Mouse (Mus musculus) embryonic facial prominence, embryonic 10.5 days (tissue): ENCODE data around the gene Zfp281. TPM values are rescaled to one million over a fixed set of nuclear protein-coding genes. Genes with fewer than 3 reads are reported as not detected.

ENCODE experiments used
- DNase-seq: peaks from one replicate; pipeline ENCODE4 v3.0.0-alpha.2; 2017; ENCODE audit warnings: low spot score
- H3K27ac ChIP-seq: fragments of 300-500 bp; sonication (generic); replicated peaks from 2 replicates; pipeline ENCODE4 v1.5.1; 2016; ENCODE audit warnings: mild to moderate bottlenecking
- H3K27me3 ChIP-seq: fragments of 300-500 bp; sonication (generic); replicated peaks from 2 replicates; pipeline ENCODE4 v1.6.1; 2016; ENCODE audit warnings: low read depth, mild to moderate bottlenecking; ENCODE audit not compliant: poor library complexity, severe bottlenecking
- H3K36me3 ChIP-seq: fragments of 300-500 bp; sonication (generic); replicated peaks from 2 replicates; pipeline ENCODE4 v1.6.1; 2016; ENCODE audit warnings: mild to moderate bottlenecking, moderate library complexity
- H3K4me1 ChIP-seq: fragments of 300-500 bp; sonication (generic); 2 replicates; pipeline ENCODE4 v1.6.1; 2016
- H3K4me3 ChIP-seq: fragments of 300-500 bp; sonication (generic); 2 replicates; pipeline ENCODE4 v1.5.1; 2016; ENCODE audit warnings: mild to moderate bottlenecking, moderate library complexity
- H3K9me3 ChIP-seq: fragments of 300-500 bp; sonication (generic); 2 replicates; pipeline ENCODE4 v1.6.1; 2016; ENCODE audit warnings: mild to moderate bottlenecking
- WGBS: fragments of 180-500 bp; shearing (Covaris S2); methylation state at CpG from one replicate; pipeline ENCODE4 v1.1.7; 2016; 5-methylcytosine and 5-hydroxymethylcytosine counted together
- polyA plus RNA-seq: library from polyadenylated mRNA; unstranded; fragments of >200 nt; fragmentation: Nextera tagmentation; extraction: Ambion mirVana; gene quantifications from 2 replicates; pipeline ENCODE4 v1.2.1, GENCODE M21; 2016

The Zfp281 gene
- polyA plus RNA-seq, 1 experiment from 2014 or later, result 32.8 TPM

DNA sequence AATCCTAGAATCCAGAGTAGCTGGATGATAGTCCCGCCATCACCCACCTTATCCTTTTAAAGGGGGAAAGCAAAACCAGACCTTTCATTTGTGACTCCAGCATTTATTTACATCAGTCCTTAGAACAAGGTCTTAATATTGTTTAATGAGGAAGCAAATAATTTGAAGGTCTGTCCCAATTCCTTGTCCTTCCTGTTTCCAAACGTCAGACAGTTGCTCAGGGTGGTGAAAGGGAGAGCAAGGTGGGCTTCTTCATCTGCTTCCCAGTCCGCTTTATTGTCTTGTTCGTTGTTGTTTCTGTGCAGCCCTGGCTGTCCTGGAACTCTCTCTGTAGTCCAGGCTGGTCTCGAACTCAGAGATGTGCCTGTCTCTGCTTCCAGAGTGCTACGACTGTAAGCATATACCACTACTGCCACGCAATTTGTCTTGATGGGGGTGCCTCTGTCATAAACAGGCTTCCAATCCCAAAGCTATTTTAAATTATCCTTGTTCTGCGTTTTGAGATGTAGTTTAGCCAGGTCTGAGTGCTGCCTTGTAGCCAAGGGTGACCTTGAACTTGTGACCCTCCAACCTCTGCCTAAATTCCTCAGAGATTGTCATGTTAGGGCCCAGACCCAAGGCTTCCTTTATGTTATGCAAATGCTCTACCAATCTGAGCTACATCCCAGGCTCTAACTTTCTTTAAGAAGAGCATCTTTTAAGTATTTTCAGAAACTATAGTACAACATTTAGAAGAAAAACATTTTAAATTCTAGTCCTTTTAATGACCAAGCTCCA lies 21.3 kb downstream of the Zfp281 start:
- WGBS, result 88% methylated on average over 8 of the region's 8 CpGs
- no peak for DNase-seq
- no peaks in the 10 kb centered on the region for H3K9me3 ChIP-seq
- no peak overlapping the region for H3K27ac ChIP-seq
- no peak overlapping the region for H3K4me3 ChIP-seq
- H3K36me3 ChIP-seq, result no peaks in the 10 kb centered on the region
- no peaks in the 10 kb centered on the region for H3K27me3 ChIP-seq
- peaks cover 8% of the 10 kb centered on the region for H3K4me1 ChIP-seq

DNA sequence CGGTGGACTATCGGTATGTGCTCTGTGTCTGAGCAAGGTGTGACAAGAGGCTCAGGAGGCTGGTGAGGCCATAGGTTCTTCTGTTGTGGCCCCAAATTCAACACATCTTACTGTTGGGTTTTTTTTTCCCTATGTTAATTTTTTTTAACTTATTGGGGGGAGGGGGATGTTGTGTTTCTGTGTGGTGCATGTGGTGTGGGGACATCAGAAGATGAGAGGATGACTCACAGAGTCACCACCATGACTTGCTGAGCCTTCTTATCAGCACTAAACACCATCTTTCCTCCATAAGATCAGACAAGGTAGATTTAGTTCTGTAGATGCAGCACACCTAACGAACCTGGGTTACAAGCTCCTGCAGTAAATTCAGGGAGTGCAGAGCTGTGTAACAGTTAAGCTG lies 27.4 kb downstream of the Zfp281 start:
- Histone ChIP-seq H3K4me3 (no peak overlapping the region), H3K27me3 (no peaks in the 10 kb centered on the region), H3K4me1 (peaks cover 11% of the 10 kb centered on the region), H3K27ac (no peak overlapping the region), H3K9me3 (no peaks in the 10 kb centered on the region), H3K36me3 (no peaks in the 10 kb centered on the region)
- WGBS, result 85% methylated on average over 3 of the region's 3 CpGs
- no peak for DNase-seq

DNA sequence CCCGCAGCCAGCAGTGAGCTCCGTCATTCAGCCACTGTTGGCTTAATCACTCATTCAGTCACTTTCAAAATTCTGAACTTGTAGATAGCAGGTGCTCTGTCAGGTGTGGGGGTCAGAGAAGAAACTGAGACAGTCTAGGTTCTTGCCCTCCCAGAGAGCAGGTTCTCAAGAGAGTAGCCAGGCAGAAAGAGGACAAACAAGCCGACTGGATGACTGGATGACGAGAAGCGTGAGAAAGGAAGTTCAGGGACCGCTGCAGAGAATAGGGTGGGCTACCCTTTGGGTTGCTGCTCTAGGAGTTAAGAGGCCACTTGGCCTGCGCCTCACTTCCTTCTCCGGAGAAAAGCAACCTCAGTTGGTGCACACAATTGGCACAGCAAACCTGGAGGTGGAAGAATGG lies 28.8 kb downstream of the Zfp281 start:
- 86% methylated on average over 8 of the region's 8 CpGs for WGBS
- no peak overlapping the region for H3K27ac ChIP-seq
- no peak overlapping the region for H3K4me3 ChIP-seq
- H3K9me3 ChIP-seq, result no peaks in the 10 kb centered on the region
- no peaks in the 10 kb centered on the region for H3K27me3 ChIP-seq
- no peak for DNase-seq
- peaks cover 11% of the 10 kb centered on the region for H3K4me1 ChIP-seq
- no peaks in the 10 kb centered on the region for H3K36me3 ChIP-seq

GRCm38 (mm10) chr1:136654385-136654784 lies 29.7 kb downstream of the Zfp281 start:
- H3K27me3 ChIP-seq, result no peaks in the 10 kb centered on the region
- 42% methylated on average over 11 of the region's 11 CpGs for WGBS
- no peaks in the 10 kb centered on the region for H3K36me3 ChIP-seq
- H3K9me3 ChIP-seq, result no peaks in the 10 kb centered on the region
- no peak overlapping the region for H3K4me3 ChIP-seq
- H3K4me1 ChIP-seq, result peaks cover 11% of the 10 kb centered on the region
- no peak overlapping the region for H3K27ac ChIP-seq
- DNase-seq, result no peak

DNA sequence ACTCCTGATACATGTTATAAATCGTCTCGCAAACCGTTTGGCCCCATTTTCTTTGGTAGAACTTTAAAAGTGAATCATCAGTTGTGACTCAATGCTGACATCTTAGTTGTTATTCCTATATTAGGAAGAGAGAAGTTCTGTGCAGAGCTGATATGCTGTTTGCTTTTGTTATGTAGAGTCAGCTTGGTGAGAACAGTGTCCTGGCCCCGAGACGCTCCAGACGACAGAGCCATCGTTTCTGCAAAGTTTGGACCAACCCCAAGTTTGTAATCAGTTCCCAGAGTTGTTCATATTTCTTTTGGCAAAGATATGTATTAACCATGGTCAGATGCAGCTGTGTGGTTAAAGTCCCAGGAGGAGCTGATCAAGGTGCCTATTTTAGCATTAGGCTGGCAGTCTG lies 31.9 kb downstream of the Zfp281 start:
- Histone ChIP-seq H3K27ac (no peak overlapping the region), H3K4me1 (peaks cover 32% of the 10 kb centered on the region), H3K9me3 (no peaks in the 10 kb centered on the region), H3K36me3 (no peaks in the 10 kb centered on the region), H3K4me3 (no peak overlapping the region), H3K27me3 (no peaks in the 10 kb centered on the region)
- 89% methylated on average over 7 of the region's 7 CpGs for WGBS
- no peak for DNase-seq

- Histone ChIP-seq H3K27ac (no peak overlapping the region), H3K9me3 (no peaks in the 10 kb centered on the region), H3K27me3 (no peaks in the 10 kb centered on the region), H3K36me3 (no peaks in the 10 kb centered on the region), H3K4me3 (no peak overlapping the region), H3K4me1 (peaks cover 41% of the 10 kb centered on the region)
- DNase-seq, result no peak
- WGBS, result 90% methylated on average over 13 of the region's 13 CpGs
These were observed 33.9 kb downstream of the Zfp281 start for GRCm38 (mm10) chr1:136658456-136659227.

DNA sequence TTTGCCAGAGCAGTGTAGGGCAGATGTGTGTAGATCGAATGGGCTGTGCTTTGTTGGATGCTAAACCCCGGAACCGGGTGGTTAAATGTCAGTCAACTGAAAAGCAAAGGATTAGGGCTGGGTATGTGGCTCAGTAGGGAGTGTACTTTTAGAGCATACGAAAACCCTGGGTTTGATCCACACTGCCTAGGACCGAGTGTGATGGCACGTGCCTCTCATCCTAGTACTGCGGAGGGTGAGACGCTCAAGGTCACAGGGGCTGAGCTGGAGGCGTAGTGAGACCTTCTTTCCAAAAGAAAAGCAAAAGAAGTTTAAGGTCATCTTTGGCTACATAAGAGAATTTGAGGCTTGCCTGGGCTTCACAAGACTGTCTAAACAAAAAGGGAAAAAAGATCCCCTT lies 34.6 kb downstream of the Zfp281 start:
- Histone ChIP-seq H3K9me3 (no peaks in the 10 kb centered on the region), H3K27ac (no peak overlapping the region), H3K4me3 (no peak overlapping the region), H3K36me3 (no peaks in the 10 kb centered on the region), H3K27me3 (no peaks in the 10 kb centered on the region), H3K4me1 (peaks cover 36% of the 10 kb centered on the region)
- DNase-seq, result no peak
- 87% methylated on average over 9 of the region's 9 CpGs for WGBS

DNA sequence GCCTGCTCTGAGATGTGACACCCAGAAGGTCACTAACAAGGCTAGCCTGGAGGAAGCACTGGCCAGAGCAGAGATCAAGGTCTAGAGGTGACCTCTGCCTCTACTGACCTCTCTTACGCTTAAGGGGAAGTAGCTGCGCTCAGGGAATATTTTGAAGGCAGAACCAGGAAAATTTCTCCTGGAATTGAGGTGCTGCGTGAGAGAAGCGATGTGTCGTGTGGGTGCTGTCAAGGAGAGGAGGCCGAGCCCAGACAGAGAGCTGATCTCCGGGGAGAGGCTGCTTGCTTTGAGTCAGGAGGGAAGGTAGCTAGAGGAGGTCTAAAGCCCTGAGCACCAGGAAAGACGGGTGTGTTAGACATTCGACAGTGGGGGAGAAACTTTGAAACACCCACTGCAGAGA lies 35.2 kb downstream of the Zfp281 start:
- no peak overlapping the region for H3K27ac ChIP-seq
- WGBS, result 69% methylated on average over 9 of the region's 9 CpGs

DNA sequence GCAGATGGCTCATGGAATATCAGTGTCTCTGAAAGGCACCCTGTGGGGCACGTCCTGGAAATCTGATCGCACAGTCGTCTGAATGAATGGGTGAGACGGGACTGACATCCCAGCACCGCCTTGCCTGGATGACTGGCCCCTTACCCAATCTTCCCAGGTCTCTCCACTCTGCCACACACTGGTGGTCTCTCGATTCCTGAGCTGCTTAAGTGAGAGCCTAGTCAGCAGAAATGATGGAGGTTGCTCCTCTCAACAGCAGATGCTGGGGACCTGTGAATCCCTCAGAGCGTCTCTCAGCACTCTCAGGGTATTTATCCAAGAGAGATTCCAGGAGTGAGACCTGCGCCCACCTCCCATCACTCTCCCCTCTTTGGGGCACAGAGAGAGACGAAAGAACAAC lies 36.8 kb downstream of the Zfp281 start:
- no peaks in the 10 kb centered on the region for H3K9me3 ChIP-seq
- H3K4me1 ChIP-seq, result peaks cover 39% of the 10 kb centered on the region
- peak overlapping the region; percentile 60 for H3K27ac ChIP-seq
- no peak overlapping the region for H3K4me3 ChIP-seq
- DNase-seq, result peak; percentile 19
- no peaks in the 10 kb centered on the region for H3K36me3 ChIP-seq
- H3K27me3 ChIP-seq, result no peaks in the 10 kb centered on the region
- WGBS, result 21% methylated on average over 9 of the region's 9 CpGs

More for the DNA sequence above, 35.2 kb downstream of the Zfp281 start:
- H3K4me3 ChIP-seq, result no peak overlapping the region
- H3K4me1 ChIP-seq, result peaks cover 33% of the 10 kb centered on the region
- H3K9me3 ChIP-seq, result no peaks in the 10 kb centered on the region
- no peaks in the 10 kb centered on the region for H3K27me3 ChIP-seq
- DNase-seq, result no peak
- H3K36me3 ChIP-seq, result no peaks in the 10 kb centered on the region

DNA sequence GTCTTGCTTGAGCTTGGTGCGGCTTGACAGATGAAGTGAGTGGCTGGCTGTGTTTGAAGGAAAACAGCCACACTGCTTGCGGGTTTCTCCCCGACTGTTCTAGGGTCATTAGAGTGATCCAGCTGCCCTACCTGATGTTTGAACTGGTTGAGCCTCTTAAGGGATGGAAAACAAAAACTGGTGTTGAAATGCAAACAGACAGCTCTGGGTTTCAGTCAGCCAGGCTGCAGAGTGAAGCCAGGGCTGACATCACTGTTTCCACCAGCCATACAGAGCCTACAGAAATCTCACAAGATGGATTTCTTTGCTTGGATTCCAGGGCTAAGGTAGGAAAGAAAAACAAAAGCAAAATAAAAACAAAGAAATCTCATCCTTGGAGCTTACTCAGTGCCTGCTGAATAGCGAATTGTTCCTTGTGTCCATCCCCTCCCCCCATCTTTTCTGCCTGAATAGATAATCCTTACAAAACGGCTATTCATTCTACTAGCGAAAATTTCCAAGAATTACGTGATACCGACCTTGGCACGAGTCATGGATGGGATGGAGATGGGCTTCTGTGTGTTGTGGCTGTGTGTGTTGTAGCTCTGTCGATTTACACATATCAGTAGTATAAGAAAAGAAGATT lies 37.4 kb downstream of the Zfp281 start:
- Histone ChIP-seq H3K27ac (peak overlapping the region; percentile 60), H3K4me3 (no peak overlapping the region), H3K36me3 (no peaks in the 10 kb centered on the region), H3K9me3 (no peaks in the 10 kb centered on the region), H3K27me3 (no peaks in the 10 kb centered on the region), H3K4me1 (peaks cover 39% of the 10 kb centered on the region)
- DNase-seq, result peak; percentile 19
- WGBS, result 21% methylated on average over 10 of the region's 10 CpGs

DNA sequence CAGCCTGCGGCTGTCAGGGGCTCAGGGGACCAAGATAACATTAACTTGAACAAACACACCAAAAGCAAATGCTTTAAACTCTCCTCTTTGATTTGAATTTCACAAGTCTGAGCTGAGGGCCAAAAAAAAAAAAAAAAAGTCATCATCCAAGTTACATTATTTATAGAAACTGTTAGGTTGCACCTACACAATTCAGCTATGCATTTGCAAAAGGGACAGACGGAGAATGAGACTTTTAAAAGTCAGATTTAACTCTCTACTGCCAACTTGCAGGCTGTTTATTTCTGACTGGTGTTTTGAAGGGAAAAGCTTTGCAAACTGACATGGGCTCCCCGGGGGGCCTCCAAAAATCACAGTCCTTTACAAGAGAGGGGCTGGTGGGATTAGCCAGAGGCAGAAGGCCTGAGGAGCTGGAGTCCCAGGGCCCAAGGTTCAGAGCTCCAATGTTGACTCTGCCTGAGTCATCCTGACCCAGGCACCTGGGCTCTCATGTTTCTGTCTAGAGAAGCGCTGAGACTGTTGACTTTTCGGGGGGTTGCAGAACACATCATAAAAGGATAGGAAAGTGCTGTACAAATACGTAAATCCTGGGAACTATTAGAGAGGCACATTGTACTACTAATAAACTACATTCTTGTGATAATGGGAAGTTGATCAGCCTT lies 40.4 kb downstream of the Zfp281 start:
- no peak overlapping the region for H3K27ac ChIP-seq
- peaks cover 37% of the 10 kb centered on the region for H3K4me1 ChIP-seq
- 44% methylated on average over 6 of the region's 6 CpGs for WGBS
- peak; percentile 18 for DNase-seq
- no peaks in the 10 kb centered on the region for H3K9me3 ChIP-seq
- no peaks in the 10 kb centered on the region; the same call in 1 of the 2 replicates for H3K27me3 ChIP-seq
- H3K4me3 ChIP-seq, result no peak overlapping the region
- H3K36me3 ChIP-seq, result no peaks in the 10 kb centered on the region

DNA sequence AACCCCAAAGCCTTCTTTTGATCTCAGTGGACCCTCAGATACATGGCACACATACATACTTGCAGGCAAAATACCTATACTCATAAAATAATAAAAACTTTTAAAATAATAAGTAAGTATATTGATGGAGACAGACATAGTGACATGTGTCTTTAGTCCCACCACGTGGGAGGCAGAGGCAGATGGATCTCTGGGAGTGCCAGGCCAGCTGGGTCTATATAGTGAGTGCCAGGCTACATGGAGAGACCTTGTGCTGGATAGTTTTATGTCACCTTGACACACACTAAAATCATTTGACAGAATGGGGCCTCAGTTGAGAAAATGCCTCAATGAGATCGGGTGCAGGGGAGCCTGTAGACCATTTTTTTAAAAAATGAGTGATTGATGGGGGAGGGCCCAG lies 41.8 kb downstream of the Zfp281 start:
- 73% methylated on average over 2 of the region's 2 CpGs for WGBS
- H3K4me1 ChIP-seq, result peaks cover 37% of the 10 kb centered on the region

More for the DNA sequence above, 41.8 kb downstream of the Zfp281 start:
- Histone ChIP-seq H3K27me3 (peaks cover 6% of the 10 kb centered on the region), H3K27ac (no peak overlapping the region), H3K36me3 (no peaks in the 10 kb centered on the region), H3K9me3 (no peaks in the 10 kb centered on the region), H3K4me3 (no peak overlapping the region)
- no peak for DNase-seq
